Mouse (Mus musculus): Measurements from ENCODE around the gene Gm11273.
"Not testable (repeated sequence)": the region's sequence is repeated elsewhere in the genome, so short reads cannot be mapped to it uniquely, and the experiment has no call there.

Gene Gm11273

DNA sequence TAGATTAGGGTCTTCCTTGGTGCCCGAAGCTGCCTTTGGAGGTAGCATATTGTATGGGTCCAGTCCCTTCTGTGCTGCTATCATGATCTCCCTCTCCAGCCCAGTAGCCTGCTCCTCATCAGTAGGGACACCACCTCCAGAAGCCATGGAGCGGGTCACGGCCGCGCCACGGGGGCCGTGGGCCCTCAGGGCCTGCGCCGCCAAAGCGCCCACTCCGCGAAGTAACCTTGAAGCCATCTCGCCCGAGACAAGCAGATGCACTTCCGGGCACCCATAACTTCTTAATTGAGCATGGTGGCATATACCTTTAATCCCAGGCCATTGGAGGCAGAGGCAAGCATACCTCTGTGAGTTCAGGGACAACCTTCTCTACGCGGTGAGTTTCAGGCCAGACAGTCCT is at the start of gene Gm11273:
Gm11273 (minus strand) TSS at position 237 of the 400 bp plus-strand sequence.
- DNase-seq (ENCODE audit: low spot score in 2 of 2) = not testable (repeated sequence)

- no peak for DNase-seq (ENCODE audit: low spot score in 2 of 2)
These were observed 49.3 kb upstream of the Gm11273 start for GRCm38 (mm10) chr13:21550416-21551110.

GRCm38 (mm10) chr13:21549487-21549886 is 48.3 kb upstream of the Gm11273 start:
- no peak for DNase-seq (ENCODE audit: low spot score in 2 of 2)

GRCm38 (mm10) chr13:21542708-21543107 is 41.5 kb upstream of the Gm11273 start, which contains the start of gene Olfr1366:
Olfr1366 (minus strand) TSS chr13:21542808.
- no peak for DNase-seq (ENCODE audit: low spot score in 2 of 2)

GRCm38 (mm10) chr13:21530781-21531201 is 29.6 kb upstream of the Gm11273 start, which contains the start of gene Zkscan8:
Zkscan8 (minus strand) TSS chr13:21531120.
- peak; percentile 83 to 88 for DNase-seq (ENCODE audit: low spot score in 2 of 2)

- no peak for DNase-seq (ENCODE audit: low spot score in 2 of 2)
These were observed 28.9 kb upstream of the Gm11273 start for GRCm38 (mm10) chr13:21530136-21530535.

DNA sequence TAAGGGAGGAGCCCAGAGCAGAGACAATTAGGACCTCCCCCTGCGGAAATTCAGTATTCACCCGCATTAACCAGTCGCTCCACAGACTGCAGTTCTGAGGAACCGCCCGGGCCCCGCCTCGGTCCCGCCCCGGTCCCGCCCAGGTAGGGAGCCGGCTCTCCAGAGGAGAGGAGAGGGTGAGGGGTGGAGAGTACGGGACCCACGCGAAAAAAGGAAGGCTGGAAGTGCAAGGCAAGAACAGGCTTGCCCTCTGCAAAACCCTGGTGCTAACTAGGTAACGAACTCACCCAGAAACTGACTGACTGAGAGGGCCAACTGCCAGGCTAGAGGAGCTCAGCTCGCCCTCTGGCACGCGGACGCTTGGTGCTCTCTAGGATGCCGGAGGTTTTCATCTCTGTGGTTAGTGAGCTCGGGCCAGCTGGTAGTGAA is 5.0 kb upstream of the Gm11273 start:
- peak; percentile 73 to 78 for DNase-seq (ENCODE audit: low spot score in 2 of 2)

- no peak for DNase-seq (ENCODE audit: low spot score in 2 of 2)
These were observed 1.1 kb upstream of the Gm11273 start for GRCm38 (mm10) chr13:21502296-21502695.

- DNase-seq (ENCODE audit: low spot score in 2 of 2) = no peak
These were observed 6.1 kb downstream of the Gm11273 start, which contains the start of gene AK157302 for GRCm38 (mm10) chr13:21495080-21495479. AK157302 (plus strand) TSS chr13:21495223.

GRCm38 (mm10) chr13:21492847-21493246 is 8.4 kb downstream of the Gm11273 start:
- no peak for DNase-seq (ENCODE audit: low spot score in 2 of 2)

GRCm38 (mm10) chr13:21486881-21487280 is 14.3 kb downstream of the Gm11273 start:
- DNase-seq (ENCODE audit: low spot score in 2 of 2) = no peak

DNA sequence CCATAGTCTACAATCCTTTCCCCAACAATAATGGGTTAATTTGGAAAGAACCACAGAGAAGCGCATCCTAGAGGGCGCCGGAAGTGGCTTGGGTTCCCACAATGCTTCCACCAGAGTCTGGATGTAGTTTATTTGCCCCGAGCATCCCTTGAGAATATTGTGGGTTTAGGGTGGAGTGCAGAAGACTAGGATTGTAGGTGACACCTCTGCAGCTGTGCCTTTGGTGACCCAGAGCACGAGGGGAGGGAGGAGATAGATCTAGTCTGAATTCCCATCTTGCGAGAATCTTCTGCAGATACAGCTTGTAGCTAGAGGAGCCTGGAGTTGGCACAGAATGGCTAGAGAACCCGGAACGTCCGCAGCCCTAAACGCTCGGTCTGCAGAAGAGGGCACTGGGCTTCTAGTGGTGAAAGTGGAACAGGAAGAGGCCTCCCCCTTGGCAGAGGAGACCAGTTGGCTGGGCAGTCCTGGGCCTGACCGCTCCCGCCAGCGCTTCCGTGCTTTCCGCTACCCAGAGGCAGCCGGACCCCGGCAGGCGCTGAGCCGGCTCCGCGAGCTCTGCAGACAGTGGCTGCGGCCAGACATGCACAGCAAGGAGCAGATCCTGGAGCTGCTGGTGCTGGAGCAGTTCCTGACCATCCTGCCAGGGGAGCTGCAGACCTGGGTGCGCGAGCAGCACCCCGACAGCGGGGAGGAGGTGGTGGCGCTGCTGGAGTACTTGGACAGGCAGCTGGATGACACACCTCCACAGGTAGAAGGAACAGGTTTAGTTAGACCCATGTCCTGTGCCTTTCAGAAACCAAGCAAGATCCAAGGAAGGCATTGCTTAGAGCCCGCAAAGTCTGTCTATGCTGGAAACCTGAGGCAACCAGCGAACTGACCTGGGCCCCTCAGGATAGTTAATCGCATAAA is 22.2 kb downstream of the Gm11273 start, which contains the start of the genes Zkscan4 and Gm10065:
Zkscan4 (plus strand) TSS at position 149 of the 912 bp plus-strand sequence.
Gm10065 (minus strand) TSS at position 683 of the 912 bp plus-strand sequence.
- DNase-seq (ENCODE audit: low spot score in 2 of 2) = not testable (repeated sequence)

- no peak for DNase-seq (ENCODE audit: low spot score in 2 of 2)
These were observed 28.8 kb downstream of the Gm11273 start for GRCm38 (mm10) chr13:21472427-21472826.

- DNase-seq (ENCODE audit: low spot score in 2 of 2) = no peak
These were observed 32.1 kb downstream of the Gm11273 start for GRCm38 (mm10) chr13:21469097-21469496.

DNA sequence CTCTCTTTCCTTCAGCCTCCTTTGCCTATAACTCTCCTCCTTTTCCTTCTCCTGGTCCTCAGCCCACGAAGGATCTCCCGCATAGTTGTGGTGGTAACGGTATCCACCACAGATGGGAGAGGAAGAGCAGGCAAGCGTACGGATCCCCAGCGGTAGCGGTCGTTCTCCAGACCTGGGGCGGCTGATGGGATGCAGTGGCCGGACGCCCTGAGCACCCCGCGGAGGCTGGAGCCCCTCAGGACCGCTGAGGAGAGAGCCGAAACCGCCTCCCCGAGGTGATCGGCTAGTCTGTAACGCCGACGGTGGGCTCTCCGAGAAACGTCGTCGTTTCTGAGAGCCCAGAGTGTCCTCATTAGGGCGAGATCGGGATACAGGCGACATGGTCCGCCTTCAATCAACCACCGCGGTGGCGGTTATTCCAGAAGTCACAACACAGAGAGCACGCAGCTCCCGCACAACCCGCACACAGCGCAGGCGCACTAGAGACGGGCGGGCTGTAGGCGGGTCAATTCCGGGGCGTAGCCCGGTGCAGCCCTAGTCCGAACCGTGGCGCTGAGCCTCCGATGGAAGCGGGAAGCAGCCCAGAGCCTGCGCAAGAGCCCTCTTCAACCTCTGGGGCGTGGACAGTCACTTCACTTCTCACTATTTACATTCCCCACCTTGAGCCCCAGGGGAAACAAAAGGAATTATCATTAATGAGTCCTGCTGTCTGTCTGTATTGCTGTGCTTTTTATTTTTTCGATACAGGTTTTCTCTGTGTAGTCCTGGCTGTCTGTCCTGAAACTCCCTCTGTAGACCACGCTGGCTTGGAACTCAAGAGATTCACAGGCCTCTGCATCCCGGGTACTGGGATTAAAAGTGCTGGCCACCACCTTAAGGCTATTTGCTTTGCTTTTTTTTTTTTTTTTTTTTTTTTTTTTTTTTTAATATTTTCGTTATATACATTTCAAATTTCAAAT is 32.9 kb downstream of the Gm11273 start, which contains the start of gene Nkapl:
Nkapl (minus strand) TSS at position 449 of the 959 bp plus-strand sequence.
- peak; percentile 51 to 60 for DNase-seq (ENCODE audit: low spot score in 2 of 2)

GRCm38 (mm10) chr13:21467336-21467735 is 33.9 kb downstream of the Gm11273 start:
- no peak for DNase-seq (ENCODE audit: low spot score in 2 of 2)

- not testable (repeated sequence) for DNase-seq (ENCODE audit: low spot score in 2 of 2)
These were observed 38.7 kb downstream of the Gm11273 start for GRCm38 (mm10) chr13:21462516-21462915.

- DNase-seq (ENCODE audit: low spot score in 2 of 2) = no peak
These were observed 44.9 kb downstream of the Gm11273 start for GRCm38 (mm10) chr13:21456347-21456746.

DNA sequence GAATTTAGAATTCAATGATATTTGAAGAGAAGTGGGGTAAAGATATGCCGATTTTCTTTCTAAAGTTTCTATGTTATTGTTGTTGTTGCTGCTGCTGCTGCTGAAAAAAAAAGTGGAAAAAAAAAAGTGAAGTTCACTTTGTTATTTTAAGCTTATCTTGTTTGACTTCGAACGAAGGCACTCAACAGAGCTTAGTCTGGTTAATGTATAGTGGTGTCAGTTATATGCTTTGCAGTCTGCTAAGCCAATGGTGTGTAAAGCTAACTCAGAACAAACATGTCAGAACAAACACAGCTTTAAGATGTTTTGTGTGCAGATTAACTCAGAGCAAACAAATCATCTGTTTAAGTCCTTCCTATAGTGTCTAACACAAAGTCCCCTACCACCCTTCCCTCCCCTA is 47.1 kb downstream of the Gm11273 start:
- no peak for DNase-seq (ENCODE audit: low spot score in 2 of 2)

- peak; percentile 78 to 82 for DNase-seq (ENCODE audit: low spot score in 2 of 2)
These were observed 47.8 kb downstream of the Gm11273 start, which contains the start of gene Zscan26 for GRCm38 (mm10) chr13:21453449-21453848. Zscan26 (minus strand) TSS chr13:21453730.

DNA sequence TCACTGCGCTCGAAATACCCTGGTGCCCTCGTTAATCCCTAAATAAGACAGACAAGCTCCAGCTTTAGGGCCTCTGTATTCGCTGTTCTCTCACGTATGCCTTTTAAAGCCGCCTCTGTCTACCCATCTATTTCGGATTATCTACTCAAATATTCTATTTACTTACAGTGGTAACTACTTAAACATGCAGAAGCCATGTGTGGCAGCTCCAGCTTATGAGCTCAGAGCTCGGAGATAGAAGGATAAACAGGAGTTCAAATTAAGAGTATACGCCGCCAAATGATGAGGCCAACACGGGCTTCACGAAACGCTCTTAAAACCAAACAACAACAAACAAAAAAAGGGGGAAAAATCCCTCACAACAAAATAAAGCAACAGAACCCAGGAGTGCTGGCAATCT is 48.2 kb downstream of the Gm11273 start:
- DNase-seq (ENCODE audit: low spot score in 2 of 2) = no peak
